Mouse (Mus musculus) stomach, embryonic 16.5 days (tissue): ENCODE measurements around the gene Lrrc23. TPM values are rescaled to one million over a fixed set of nuclear protein-coding genes. Genes with fewer than 3 reads are reported as not detected.
"Not testable (repeated sequence)": the region's sequence is repeated elsewhere in the genome, so short reads cannot be mapped to it uniquely, and the experiment has no call there.

ENCODE experiments used
- ATAC-seq: fragments of 200-750 bp; cut with Nextera tagmentation; 2 replicates; pipeline ENCODE4 v1.8.0; 2017; ENCODE audit warnings: moderate number of reproducible peaks, moderate TSS enrichment; ENCODE audit not compliant: insufficient read depth, low FRiP score
- H3K27ac ChIP-seq: fragments of 300-500 bp; sonication (generic); 2 replicates; pipeline ENCODE4 v1.5.1; 2014; ENCODE audit warnings: low read length
- H3K27me3 ChIP-seq: fragments of 300-500 bp; sonication (generic); 2 replicates; pipeline ENCODE4 v1.6.1; 2014; ENCODE audit warnings: low read length, control low read depth, mixed read lengths; ENCODE audit not compliant: control insufficient read depth, insufficient read depth
- H3K36me3 ChIP-seq: fragments of 300-500 bp; sonication (generic); 2 replicates; pipeline ENCODE4 v1.6.1; 2014; ENCODE audit warnings: low read length; ENCODE audit not compliant: control insufficient read depth, insufficient read depth
- H3K4me1 ChIP-seq: fragments of 300-500 bp; sonication (generic); 2 replicates; pipeline ENCODE4 v1.6.1; 2014; ENCODE audit warnings: low read length, control low read depth, mixed read lengths; ENCODE audit not compliant: control insufficient read depth, insufficient read depth
- H3K4me2 ChIP-seq: fragments of 300-500 bp; sonication (generic); 2 replicates; pipeline ENCODE4 v1.6.1; 2014; ENCODE audit warnings: low read depth, low read length, mixed read lengths
- H3K4me3 ChIP-seq: fragments of 300-500 bp; sonication (generic); replicated peaks from 2 replicates; pipeline ENCODE4 v1.5.1; 2014; ENCODE audit warnings: mild to moderate bottlenecking, low read length
- H3K9ac ChIP-seq: fragments of 300-500 bp; sonication (generic); 2 replicates; pipeline ENCODE4 v1.6.1; 2014; ENCODE audit warnings: low read length
- H3K9me3 ChIP-seq: fragments of 300-500 bp; sonication (generic); replicated peaks from 2 replicates; pipeline ENCODE4 v1.6.1; 2016; ENCODE audit warnings: low read length, control low read depth; ENCODE audit not compliant: control insufficient read depth
- WGBS: fragments of 180-500 bp; shearing (Covaris S2); extraction: QIAGEN DNeasy Blood & Tissue Kit; methylation state at CpG from one replicate; pipeline ENCODE4 v1.1.7; 2014; 5-methylcytosine and 5-hydroxymethylcytosine counted together
- polyA plus RNA-seq: library from polyadenylated mRNA; unstranded; fragments of >200 nt; fragmentation: Nextera tagmentation; extraction: Ambion mirVana; gene quantifications from 2 replicates; pipeline ENCODE4 v1.2.1, GENCODE M21; 2015

Lrrc23 gene
- polyA plus RNA-seq, 1 experiment from 2014 or later: 0.53 TPM

- Histone ChIP-seq H3K27ac (peak overlapping the region; percentile 41; the same call in 1 of the 2 replicates), H3K4me2 (peak overlapping the region; percentile 95), H3K27me3 (no peaks in the 10 kb centered on the region), H3K9me3 (no peaks in the 10 kb centered on the region), H3K4me3 (peak overlapping the region; percentile 82), H3K9ac (peak overlapping the region; percentile 95), H3K36me3 (peaks cover 17% of the 10 kb centered on the region), H3K4me1 (peaks cover 30% of the 10 kb centered on the region)
- 0 out of 2 replicates have a peak, but pooled peaks have one; percentile 13 for ATAC-seq
- whole genome bisulfite sequencing: 37% methylated on average over 7 of the region's 8 CpGs
Measured at GRCm38 (mm10) chr6:124814448-124814847, 34.9 kb upstream of the Lrrc23 start.

GRCm38 (mm10) chr6:124813933-124814332 is 34.4 kb upstream of the Lrrc23 start, which contains the start of gene Tpi1:
TSS of gene Tpi1 (minus strand) at chr6:124814296.
- Histone ChIP-seq H3K4me2 (peak within 1 kb of the TSS; percentile 95), H3K9me3 (no peaks in the 10 kb centered on the region), H3K27me3 (no peaks in the 10 kb centered on the region), H3K27ac (peak within 1 kb of the TSS; percentile 97), H3K9ac (peak within 1 kb of the TSS; percentile 95), H3K4me1 (peaks cover 30% of the 10 kb centered on the region), H3K36me3 (peaks cover 17% of the 10 kb centered on the region), H3K4me3 (peak within 1 kb of the TSS; percentile 82)
- peak; percentile 92 for ATAC-seq
- WGBS: 1% methylated on average over 22 of the region's 22 CpGs

GRCm38 (mm10) chr6:124813496-124813895 is 34.0 kb upstream of the Lrrc23 start:
- H3K9ac ChIP-seq: peak overlapping the region; percentile 95
- under 1% methylated on average over 18 of the region's 18 CpGs for WGBS
- no peaks in the 10 kb centered on the region for H3K27me3 ChIP-seq
- peak overlapping the region; percentile 97 for H3K27ac ChIP-seq
- H3K4me1 ChIP-seq: peaks cover 30% of the 10 kb centered on the region
- no peaks in the 10 kb centered on the region for H3K9me3 ChIP-seq
- H3K4me3 ChIP-seq: peak overlapping the region; percentile 82
- H3K36me3 ChIP-seq: peaks cover 17% of the 10 kb centered on the region; the same call in 1 of the 2 replicates
- peak; percentile 65 for ATAC-seq
- H3K4me2 ChIP-seq: peak overlapping the region; percentile 95

GRCm38 (mm10) chr6:124812848-124813247 is 33.3 kb upstream of the Lrrc23 start:
- H3K4me2 ChIP-seq: peak overlapping the region; percentile 95
- H3K4me1 ChIP-seq: peaks cover 35% of the 10 kb centered on the region
- no peak for ATAC-seq
- peak overlapping the region; percentile 95 for H3K9ac ChIP-seq
- WGBS: 10% methylated on average over 9 of the region's 9 CpGs
- no peaks in the 10 kb centered on the region for H3K9me3 ChIP-seq
- peak overlapping the region; percentile 97 for H3K27ac ChIP-seq
- H3K36me3 ChIP-seq: peaks cover 16% of the 10 kb centered on the region; the same call in 1 of the 2 replicates
- H3K27me3 ChIP-seq: no peaks in the 10 kb centered on the region
- peak overlapping the region; percentile 82 for H3K4me3 ChIP-seq

- peaks cover 35% of the 10 kb centered on the region for H3K4me1 ChIP-seq
- WGBS: 72% methylated on average over 24 of the region's 24 CpGs
- no peak for ATAC-seq
- peak overlapping the region; percentile 30; the same call in 1 of the 2 replicates for H3K27ac ChIP-seq
- H3K27me3 ChIP-seq: no peaks in the 10 kb centered on the region
- peak overlapping the region; percentile 82 for H3K4me3 ChIP-seq
- 0 out of 2 replicates have a peak, but pooled peaks cover 7% of the 10 kb centered on the region for H3K36me3 ChIP-seq
- H3K9ac ChIP-seq: peak overlapping the region; percentile 95
- peak overlapping the region; percentile 95 for H3K4me2 ChIP-seq
- no peaks in the 10 kb centered on the region for H3K9me3 ChIP-seq
Measured at GRCm38 (mm10) chr6:124811701-124812560, 32.4 kb upstream of the Lrrc23 start.

GRCm38 (mm10) chr6:124811403-124811665 is 31.8 kb upstream of the Lrrc23 start:
- Histone ChIP-seq H3K4me3 (no peak overlapping the region), H3K9me3 (no peaks in the 10 kb centered on the region), H3K27ac (peak overlapping the region; percentile 30; the same call in 1 of the 2 replicates), H3K4me1 (peaks cover 37% of the 10 kb centered on the region), H3K4me2 (no peak overlapping the region), H3K9ac (no peak overlapping the region), H3K27me3 (no peaks in the 10 kb centered on the region), H3K36me3 (0 out of 2 replicates have a peak, but pooled peaks cover 7% of the 10 kb centered on the region)
- WGBS: 76% methylated on average over 4 of the region's 4 CpGs
- no peak for ATAC-seq

GRCm38 (mm10) chr6:124810566-124811402 is 31.3 kb upstream of the Lrrc23 start:
- ATAC-seq, H3K4me3 ChIP-seq, H3K9me3 ChIP-seq, H3K36me3 ChIP-seq, H3K27me3 ChIP-seq: not testable (repeated sequence)
- Histone ChIP-seq H3K4me1 (peaks cover 42% of the 10 kb centered on the region), H3K27ac (peak overlapping the region; percentile 96; the same call in 1 of the 2 replicates), H3K9ac (peak overlapping the region; percentile 81; the same call in 1 of the 2 replicates), H3K4me2 (peak overlapping the region; percentile 93)
- 81% methylated on average over 10 of the region's 11 CpGs for WGBS

- Histone ChIP-seq H3K9me3 (no peaks in the 10 kb centered on the region), H3K4me2 (peak overlapping the region; percentile 93), H3K4me1 (peaks cover 41% of the 10 kb centered on the region), H3K36me3 (0 out of 2 replicates have a peak, but pooled peaks cover 7% of the 10 kb centered on the region), H3K4me3 (peak overlapping the region; percentile 66), H3K9ac (peak overlapping the region; percentile 81), H3K27me3 (no peaks in the 10 kb centered on the region), H3K27ac (peak overlapping the region; percentile 96)
- ATAC-seq: no peak
- WGBS: 39% methylated on average over 14 of the region's 14 CpGs
Measured at GRCm38 (mm10) chr6:124809775-124810538, 30.4 kb upstream of the Lrrc23 start.
